In the genomic region with DNA sequence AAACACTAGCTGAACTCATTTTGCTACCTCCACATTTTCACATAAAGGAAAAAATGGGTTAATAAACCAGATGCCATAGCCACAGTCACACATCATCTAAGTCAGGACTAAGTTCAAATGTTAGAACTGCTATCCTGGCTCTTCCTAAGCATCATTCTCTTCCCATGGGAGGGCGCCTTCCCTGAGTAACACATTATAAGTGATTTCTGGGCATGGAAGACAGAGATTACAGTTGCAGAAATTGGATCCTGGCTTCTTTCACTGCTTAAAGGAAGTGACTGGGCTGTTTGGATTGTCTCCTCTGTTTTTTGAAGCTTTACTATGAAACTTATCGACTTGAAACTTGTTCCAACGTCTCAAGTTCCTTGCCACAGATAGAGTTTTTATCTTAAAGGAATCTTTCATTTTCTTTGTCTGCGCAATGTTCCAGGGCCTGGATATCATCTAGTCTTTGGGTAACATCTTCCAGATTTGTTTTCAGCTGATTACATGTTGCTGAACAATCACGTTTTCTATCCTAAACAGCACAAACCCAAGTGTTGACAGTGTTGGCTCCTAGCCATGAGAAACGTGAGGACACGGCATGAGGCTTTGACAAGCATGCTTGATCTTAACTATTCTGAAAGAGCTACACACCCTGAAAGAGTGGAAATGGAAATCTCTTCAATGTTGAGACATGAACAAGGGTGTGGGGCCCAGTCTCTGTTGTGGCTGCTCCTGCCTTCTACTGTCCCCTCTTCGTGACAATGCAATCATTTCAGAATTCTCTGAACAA, we compare ENCODE assay signal across 19 mouse cellular contexts.
DNase-seq lines count a peak whose midpoint lies in the region; ATAC-seq and TF ChIP-seq lines count a peak whose summit lies in the region.
"Had no signal": no experiment of that assay in that cellular context is flagged by ENCODE, and none has a peak within 500 bp of the region (broad histone marks: within the 10 kb centered on the region; RNA-seq: fewer than 3 reads in every experiment).

No protein-coding gene starts in this region.

- no peak for ATAC-seq in heart, postnatal 0 days (ENCODE audit: insufficient read depth, low read depth)
- ATAC-seq in kidney, embryonic 16.5 days (ENCODE audit: low FRiP score, low TSS enrichment) = no peak
- ATAC-seq: midbrain, embryonic 16.5 days had no signal

- no peak for TF ChIP-seq CTCF in gastrocnemius, adult 2 months (IDR thresholded peaks at IDR 0.05)
- no peak for TF ChIP-seq CTCF in left cerebral cortex, adult 2 months (IDR thresholded peaks at IDR 0.05)
- TF ChIP-seq CTCF in heart, postnatal 0 days (IDR thresholded peaks at IDR 0.05; ENCODE audit: low read depth) = no peak

- no peaks in the 10 kb centered on the region for H3K36me3 ChIP-seq in heart, postnatal 0 days (replicated peaks; ENCODE audit: control insufficient read depth, insufficient read depth, low read length)
- H3K36me3 ChIP-seq in kidney, embryonic 16.5 days (ENCODE audit: insufficient read depth, low read length) = no peaks in the 10 kb centered on the region
- H3K36me3 ChIP-seq: hindbrain, embryonic 15.5 days; neural tube, embryonic 12.5 days had no signal

- no peaks in the 10 kb centered on the region for H3K9me3 ChIP-seq in heart, postnatal 0 days (replicated peaks; ENCODE audit: control insufficient read depth, low read length)
- no peaks in the 10 kb centered on the region for H3K9me3 ChIP-seq in kidney, embryonic 16.5 days (ENCODE audit: low read length)
- H3K9me3 ChIP-seq: hindbrain, embryonic 15.5 days; megakaryocyte, embryonic 14.5 days; neural tube, embryonic 12.5 days had no signal

- H3K27me3 ChIP-seq in heart, postnatal 0 days (ENCODE audit: control insufficient read depth, insufficient read depth, low read length) = no peaks in the 10 kb centered on the region
- H3K27me3 ChIP-seq in kidney, embryonic 16.5 days (ENCODE audit: insufficient read depth, low read length) = no peaks in the 10 kb centered on the region
- H3K27me3 ChIP-seq: hindbrain, embryonic 15.5 days; megakaryocyte, embryonic 14.5 days; neural tube, embryonic 12.5 days had no signal

- TF ChIP-seq EP300 in heart, postnatal 0 days (IDR thresholded peaks at IDR 0.05; ENCODE audit: low read depth) = no peak

- H3K27ac ChIP-seq in gastrocnemius, adult 2 months = no peak overlapping the region
- H3K27ac ChIP-seq in left cerebral cortex, adult 2 months = no peak overlapping the region
- H3K27ac ChIP-seq in heart, postnatal 0 days (ENCODE audit: low read depth) = no peak overlapping the region
- no peak overlapping the region for H3K27ac ChIP-seq in kidney, embryonic 16.5 days (ENCODE audit: low read length)
- H3K27ac ChIP-seq: hindbrain, embryonic 15.5 days; liver, embryonic 14.5 days; neural tube, embryonic 12.5 days had no signal

- no peaks in the 10 kb centered on the region for H3K4me1 ChIP-seq in heart, postnatal 0 days (ENCODE audit: control insufficient read depth, insufficient read depth)
- H3K4me1 ChIP-seq in kidney, embryonic 16.5 days (ENCODE audit: insufficient read depth, low read length) = no peaks in the 10 kb centered on the region
- H3K4me1 ChIP-seq: hindbrain, embryonic 15.5 days; megakaryocyte, embryonic 14.5 days; neural tube, embryonic 12.5 days had no signal

- peak; percentile 23 for DNase-seq in gastrocnemius, adult 2 months
- DNase-seq in gastrocnemius, adult 8-10 months (ENCODE audit: low spot score in 2 of 2) = no peak
- peak; percentile 5 for DNase-seq in left cerebral cortex, postnatal 4 days
- no peak for DNase-seq in left cerebral cortex, adult 2 months (ENCODE audit: extremely low spot score in 1 of 2, low spot score in 2 of 2)
- peak; percentile 66 for DNase-seq in NIH3T3 (ENCODE audit: low read depth)
- DNase-seq in heart, postnatal 0 days (ENCODE audit: low spot score) = peak; percentile 8
- DNase-seq: adrenal gland, adult 8-10 months; cerebellum, adult 9-11 months; kidney, adult 2 months; kidney, postnatal 4 days; layer of hippocampus, postnatal 36 days; right cerebral cortex, postnatal 14 days; thymus, postnatal 4 days had no signal

- 30% methylated on average over 8 of the region's 8 CpGs for WGBS in heart, postnatal 0 days
- 63% methylated on average over 8 of the region's 8 CpGs for WGBS in kidney, embryonic 16.5 days

- H3K9ac ChIP-seq in heart, postnatal 0 days (replicated peaks; ENCODE audit: low read depth, low read length) = no peak overlapping the region
- H3K9ac ChIP-seq in kidney, embryonic 16.5 days (replicated peaks; ENCODE audit: low read length) = no peak overlapping the region
- H3K9ac ChIP-seq: hindbrain, embryonic 15.5 days; liver, embryonic 14.5 days; neural tube, embryonic 12.5 days had no signal

- H3K4me2 ChIP-seq in heart, postnatal 0 days (ENCODE audit: low read depth, low read length) = no peak overlapping the region
- no peak overlapping the region for H3K4me2 ChIP-seq in kidney, embryonic 16.5 days (replicated peaks; ENCODE audit: low read depth, low read length)
- H3K4me2 ChIP-seq: hindbrain, embryonic 15.5 days; neural tube, embryonic 12.5 days had no signal

- intact Hi-C loops in gastrocnemius, adult 2 months (cut with DNase I) = no loop called here
- intact Hi-C loops in left cerebral cortex, postnatal 4 days (cut with DNase I) = no loop called here
- intact Hi-C loops in left cerebral cortex, adult 2 months (cut with DNase I) = no loop called here

- no peak overlapping the region for H3K4me3 ChIP-seq in gastrocnemius, adult 2 months
- H3K4me3 ChIP-seq in left cerebral cortex, adult 2 months = no peak overlapping the region
- no peak overlapping the region for H3K4me3 ChIP-seq in heart, postnatal 0 days (ENCODE audit: low read depth, low read length)
- H3K4me3 ChIP-seq in kidney, embryonic 16.5 days (ENCODE audit: low read length) = no peak overlapping the region
- H3K4me3 ChIP-seq: hindbrain, embryonic 15.5 days; megakaryocyte, embryonic 14.5 days; neural tube, embryonic 12.5 days had no signal

Comparison
In these comparisons a context has a peak if more than half of its experiments do, and no peak if none do; other contexts are left out.
1. DNase-seq: peak in gastrocnemius, adult 2 months (single experiment), left cerebral cortex, postnatal 4 days (single experiment), NIH3T3 (single experiment) and heart, postnatal 0 days (single experiment); none in gastrocnemius, adult 8-10 months (0 of 2) and left cerebral cortex, adult 2 months (0 of 2).